In genomic region chr3:129429161-129430111, GRCm38 (mm10) we compare ENCODE assay signal across 10 mouse cellular contexts.
A peak's percentile ranks its signal among the peaks of the same experiment; 100 is the strongest.
DNase-seq lines count a peak whose midpoint lies in the region; ATAC-seq and TF ChIP-seq lines count a peak whose summit lies in the region.
"Had no signal": no experiment of that assay in that cellular context is flagged by ENCODE, and none has a peak within 500 bp of the region (broad histone marks: within the 10 kb centered on the region; RNA-seq: fewer than 3 reads in every experiment).

No protein-coding gene starts in this region.

- H3K9ac ChIP-seq in embryonic facial prominence, embryonic 14.5 days (ENCODE audit: low read depth, low read length), result no peak overlapping the region
- H3K9ac ChIP-seq: embryonic facial prominence, embryonic 15.5 days; limb, embryonic 15.5 days had no signal

- no peak for ATAC-seq in embryonic facial prominence, embryonic 14.5 days (ENCODE audit: low read depth)

- TF ChIP-seq CTCF in layer of hippocampus, adult 2 months (conservative IDR thresholded peaks at IDR 0.05), result peak; percentile 50

- DNase-seq in adrenal gland, adult (ENCODE audit: inconsistent age in 2 of 2, low spot score in 1 of 2), result peak; percentile 20 to 57
- DNase-seq in adrenal gland, postnatal 4 days (ENCODE audit: low spot score in 2 of 2), result no peak
- DNase-seq in layer of hippocampus, adult 2 months (ENCODE audit: low spot score in 2 of 2), result no peak
- DNase-seq in layer of hippocampus, postnatal 36 days, result no peak
- peak; percentile 11 for DNase-seq in embryonic facial prominence, embryonic 14.5 days (ENCODE audit: low spot score)
- DNase-seq in lung, postnatal 10 days, result peak; percentile 14
- no peak for DNase-seq in c-Kit-positive CD71-positive TER-119-positive erythroid progenitor cells, embryonic 14.5 days (ENCODE audit: low spot score)
- DNase-seq in layer of hippocampus, adult 9-11 months, result no peak

- H3K36me3 ChIP-seq in embryonic facial prominence, embryonic 14.5 days (ENCODE audit: control insufficient read depth, insufficient read depth, low read length), result no peaks in the 10 kb centered on the region
- H3K36me3 ChIP-seq: embryonic facial prominence, embryonic 15.5 days; limb, embryonic 15.5 days had no signal

- WGBS in embryonic facial prominence, embryonic 14.5 days, result 59% methylated on average over 8 of the region's 8 CpGs

- no peak overlapping the region for H3K27ac ChIP-seq in layer of hippocampus, adult 2 months
- H3K27ac ChIP-seq in embryonic facial prominence, embryonic 14.5 days (replicated peaks; ENCODE audit: low read depth, low read length), result no peak overlapping the region
- H3K27ac ChIP-seq: embryonic facial prominence, embryonic 15.5 days; limb, embryonic 15.5 days had no signal

- no peak overlapping the region for H3K4me2 ChIP-seq in embryonic facial prominence, embryonic 14.5 days (ENCODE audit: low read depth, low read length)
- H3K4me2 ChIP-seq: embryonic facial prominence, embryonic 15.5 days; limb, embryonic 15.5 days had no signal

- H3K9me3 ChIP-seq in embryonic facial prominence, embryonic 14.5 days (ENCODE audit: control insufficient read depth, low read length), result no peaks in the 10 kb centered on the region
- H3K9me3 ChIP-seq: embryonic facial prominence, embryonic 15.5 days; limb, embryonic 15.5 days had no signal

- H3K4me3 ChIP-seq in layer of hippocampus, adult 2 months, result no peak overlapping the region
- H3K4me3 ChIP-seq in embryonic facial prominence, embryonic 14.5 days (ENCODE audit: low read depth, low read length), result no peak overlapping the region
- H3K4me3 ChIP-seq: embryonic facial prominence, embryonic 15.5 days; limb, embryonic 15.5 days had no signal

- H3K4me1 ChIP-seq in embryonic facial prominence, embryonic 14.5 days (ENCODE audit: control insufficient read depth, insufficient read depth, low read length), result no peaks in the 10 kb centered on the region
- H3K4me1 ChIP-seq: embryonic facial prominence, embryonic 15.5 days; limb, embryonic 15.5 days had no signal

- no peaks in the 10 kb centered on the region for H3K27me3 ChIP-seq in embryonic facial prominence, embryonic 14.5 days (replicated peaks; ENCODE audit: control insufficient read depth, insufficient read depth, low read length)
- H3K27me3 ChIP-seq: embryonic facial prominence, embryonic 15.5 days; limb, embryonic 15.5 days had no signal

Comparison
In these comparisons a context has a peak if more than half of its experiments do, and no peak if none do; other contexts are left out.
1. DNase-seq: peak in adrenal gland, adult (2 of 2), embryonic facial prominence, embryonic 14.5 days (single experiment) and lung, postnatal 10 days (single experiment); none in adrenal gland, postnatal 4 days (0 of 2), layer of hippocampus, adult 2 months (0 of 2), layer of hippocampus, postnatal 36 days (0 of 2), c-Kit-positive CD71-positive TER-119-positive erythroid progenitor cells, embryonic 14.5 days (single experiment) and layer of hippocampus, adult 9-11 months (single experiment).